Mouse (Mus musculus): ENCODE measurements around the gene Pxmp2. TPM values are rescaled to one million over a fixed set of nuclear protein-coding genes. Genes with fewer than 3 reads are reported as not detected.

Gene Pxmp2
- 7.7 and 8.0 TPM in 2 replicates for polyA plus RNA-seq (2015; fragmentation: Nextera tagmentation; extraction: Ambion mirVana)

GRCm38 (mm10) chr5:110285770-110286445 is at the start of gene Pxmp2, which contains the start of gene Pole:
Gene Pxmp2 (minus strand): TSS chr5:110286186.
Gene Pole (plus strand): TSS chr5:110286306.
- ATAC-seq = peak; percentile 99
- Histone ChIP-seq H3K9ac (ENCODE audit: low read depth, low read length) (peak within 1 kb of the TSS; percentile 91), H3K4me2 (ENCODE audit: low read depth, low read length) (peak within 1 kb of the TSS; percentile 99), H3K4me1 (ENCODE audit: control insufficient read depth, insufficient read depth, low read length) (peaks cover 13% of the 10 kb centered on the region), H3K4me3 (ENCODE audit: low read length) (peak within 1 kb of the TSS; percentile 83), H3K9me3 (ENCODE audit: control insufficient read depth, low read length) (no peaks in the 10 kb centered on the region), H3K27me3 (replicated peaks; ENCODE audit: control insufficient read depth, insufficient read depth, low read length) (peaks cover 2% of the 10 kb centered on the region; the same call in 1 of the 2 replicates), H3K36me3 (ENCODE audit: control insufficient read depth, insufficient read depth, low read length) (no peaks in the 10 kb centered on the region), H3K27ac (ENCODE audit: low read length) (peak within 1 kb of the TSS; percentile 37; the same call in 1 of the 2 replicates)
- WGBS = under 1% methylated on average over 56 of the region's 64 CpGs

- ATAC-seq = no peak
- peaks cover 6% of the 10 kb centered on the region; the same call in 1 of the 2 replicates for H3K36me3 ChIP-seq (ENCODE audit: control insufficient read depth, insufficient read depth, low read length)
- WGBS = 62% methylated on average over 3 of the region's 3 CpGs
- no peak overlapping the region for H3K4me2 ChIP-seq (ENCODE audit: low read depth, low read length)
- H3K4me3 ChIP-seq (ENCODE audit: low read length) = no peak overlapping the region
- H3K27me3 ChIP-seq (replicated peaks; ENCODE audit: control insufficient read depth, insufficient read depth, low read length) = no peaks in the 10 kb centered on the region
- H3K9ac ChIP-seq (ENCODE audit: low read depth, low read length) = no peak overlapping the region
- no peaks in the 10 kb centered on the region for H3K9me3 ChIP-seq (ENCODE audit: control insufficient read depth, low read length)
- no peak overlapping the region for H3K27ac ChIP-seq (ENCODE audit: low read length)
- H3K4me1 ChIP-seq (ENCODE audit: control insufficient read depth, insufficient read depth, low read length) = no peaks in the 10 kb centered on the region
Observed at GRCm38 (mm10) chr5:110330508-110330907, 44.5 kb upstream of the Pxmp2 start.

- Histone ChIP-seq H3K36me3 (ENCODE audit: control insufficient read depth, insufficient read depth, low read length) (no peaks in the 10 kb centered on the region), H3K4me3 (ENCODE audit: low read length) (no peak overlapping the region), H3K9ac (ENCODE audit: low read depth, low read length) (no peak overlapping the region), H3K9me3 (ENCODE audit: control insufficient read depth, low read length) (no peaks in the 10 kb centered on the region), H3K27ac (ENCODE audit: low read length) (no peak overlapping the region), H3K4me1 (ENCODE audit: control insufficient read depth, insufficient read depth, low read length) (no peaks in the 10 kb centered on the region), H3K4me2 (ENCODE audit: low read depth, low read length) (no peak overlapping the region), H3K27me3 (replicated peaks; ENCODE audit: control insufficient read depth, insufficient read depth, low read length) (no peaks in the 10 kb centered on the region)
- ATAC-seq = no peak
- WGBS = 95% methylated on average over 3 of the region's 3 CpGs
Observed at GRCm38 (mm10) chr5:110313127-110313526, 27.1 kb upstream of the Pxmp2 start.

GRCm38 (mm10) chr5:110308861-110309260 is 22.9 kb upstream of the Pxmp2 start:
- H3K4me2 ChIP-seq (ENCODE audit: low read depth, low read length) = no peak overlapping the region
- no peak overlapping the region for H3K27ac ChIP-seq (ENCODE audit: low read length)
- H3K27me3 ChIP-seq (replicated peaks; ENCODE audit: control insufficient read depth, insufficient read depth, low read length) = no peaks in the 10 kb centered on the region
- no peak for ATAC-seq
- WGBS = 91% methylated on average over 7 of the region's 7 CpGs
- H3K36me3 ChIP-seq (ENCODE audit: control insufficient read depth, insufficient read depth, low read length) = no peaks in the 10 kb centered on the region
- no peak overlapping the region for H3K4me3 ChIP-seq (ENCODE audit: low read length)
- no peaks in the 10 kb centered on the region for H3K4me1 ChIP-seq (ENCODE audit: control insufficient read depth, insufficient read depth, low read length)
- H3K9ac ChIP-seq (ENCODE audit: low read depth, low read length) = no peak overlapping the region
- no peaks in the 10 kb centered on the region for H3K9me3 ChIP-seq (ENCODE audit: control insufficient read depth, low read length)

- 86% methylated on average over 2 of the region's 2 CpGs for WGBS
- Histone ChIP-seq H3K9me3 (ENCODE audit: control insufficient read depth, low read length) (no peaks in the 10 kb centered on the region), H3K27me3 (replicated peaks; ENCODE audit: control insufficient read depth, insufficient read depth, low read length) (no peaks in the 10 kb centered on the region), H3K9ac (ENCODE audit: low read depth, low read length) (no peak overlapping the region), H3K27ac (ENCODE audit: low read length) (no peak overlapping the region), H3K4me3 (ENCODE audit: low read length) (no peak overlapping the region), H3K36me3 (ENCODE audit: control insufficient read depth, insufficient read depth, low read length) (peaks cover 6% of the 10 kb centered on the region), H3K4me1 (ENCODE audit: control insufficient read depth, insufficient read depth, low read length) (no peaks in the 10 kb centered on the region), H3K4me2 (ENCODE audit: low read depth, low read length) (no peak overlapping the region)
- ATAC-seq = no peak
Observed at GRCm38 (mm10) chr5:110300591-110300990, 14.6 kb upstream of the Pxmp2 start.

GRCm38 (mm10) chr5:110296637-110297036 is 10.7 kb upstream of the Pxmp2 start:
- no peak overlapping the region for H3K4me3 ChIP-seq (ENCODE audit: low read length)
- no peak overlapping the region for H3K27ac ChIP-seq (ENCODE audit: low read length)
- H3K4me2 ChIP-seq (ENCODE audit: low read depth, low read length) = no peak overlapping the region
- H3K36me3 ChIP-seq (ENCODE audit: control insufficient read depth, insufficient read depth, low read length) = peaks cover 6% of the 10 kb centered on the region
- no peak for ATAC-seq
- no peaks in the 10 kb centered on the region for H3K4me1 ChIP-seq (ENCODE audit: control insufficient read depth, insufficient read depth, low read length)
- whole genome bisulfite sequencing = 92% methylated on average over 1 of the region's 1 CpGs
- H3K9ac ChIP-seq (ENCODE audit: low read depth, low read length) = no peak overlapping the region
- H3K27me3 ChIP-seq (replicated peaks; ENCODE audit: control insufficient read depth, insufficient read depth, low read length) = no peaks in the 10 kb centered on the region
- no peaks in the 10 kb centered on the region for H3K9me3 ChIP-seq (ENCODE audit: control insufficient read depth, low read length)

- no peak overlapping the region for H3K4me3 ChIP-seq (ENCODE audit: low read length)
- H3K27me3 ChIP-seq (replicated peaks; ENCODE audit: control insufficient read depth, insufficient read depth, low read length) = no peaks in the 10 kb centered on the region
- no peak overlapping the region for H3K9ac ChIP-seq (ENCODE audit: low read depth, low read length)
- WGBS = 100% methylated on average over 1 of the region's 1 CpGs
- H3K4me1 ChIP-seq (ENCODE audit: control insufficient read depth, insufficient read depth, low read length) = peaks cover 3% of the 10 kb centered on the region
- no peak overlapping the region for H3K27ac ChIP-seq (ENCODE audit: low read length)
- H3K36me3 ChIP-seq (ENCODE audit: control insufficient read depth, insufficient read depth, low read length) = no peaks in the 10 kb centered on the region
- no peaks in the 10 kb centered on the region for H3K9me3 ChIP-seq (ENCODE audit: control insufficient read depth, low read length)
- H3K4me2 ChIP-seq (ENCODE audit: low read depth, low read length) = no peak overlapping the region
- ATAC-seq = no peak
Observed at GRCm38 (mm10) chr5:110291649-110292048, 5.7 kb upstream of the Pxmp2 start.

- peak overlapping the region; percentile 83 for H3K4me3 ChIP-seq (ENCODE audit: low read length)
Observed at GRCm38 (mm10) chr5:110287084-110287475, 1.1 kb upstream of the Pxmp2 start.

GRCm38 (mm10) chr5:110286446-110287083 is 579 bp upstream of the Pxmp2 start:
- Histone ChIP-seq H3K9me3 (ENCODE audit: control insufficient read depth, low read length) (no peaks in the 10 kb centered on the region), H3K27ac (ENCODE audit: low read length) (no peak overlapping the region; the same call in 1 of the 2 replicates), H3K27me3 (replicated peaks; ENCODE audit: control insufficient read depth, insufficient read depth, low read length) (peaks cover 2% of the 10 kb centered on the region; the same call in 1 of the 2 replicates), H3K9ac (ENCODE audit: low read depth, low read length) (peak overlapping the region; percentile 91), H3K4me1 (ENCODE audit: control insufficient read depth, insufficient read depth, low read length) (peaks cover 13% of the 10 kb centered on the region), H3K36me3 (ENCODE audit: control insufficient read depth, insufficient read depth, low read length) (no peaks in the 10 kb centered on the region), H3K4me3 (ENCODE audit: low read length) (peak overlapping the region; percentile 83), H3K4me2 (ENCODE audit: low read depth, low read length) (peak overlapping the region; percentile 99)
- peak; percentile 83 for ATAC-seq
- 1% methylated on average over 28 of the region's 31 CpGs for WGBS

More at GRCm38 (mm10) chr5:110287084-110287475, 1.1 kb upstream of the Pxmp2 start:
- H3K27ac ChIP-seq (ENCODE audit: low read length) = no peak overlapping the region
- peak overlapping the region; percentile 91 for H3K9ac ChIP-seq (ENCODE audit: low read depth, low read length)
- no peak for ATAC-seq
- H3K9me3 ChIP-seq (ENCODE audit: control insufficient read depth, low read length) = no peaks in the 10 kb centered on the region
- peaks cover 2% of the 10 kb centered on the region; the same call in 1 of the 2 replicates for H3K27me3 ChIP-seq (replicated peaks; ENCODE audit: control insufficient read depth, insufficient read depth, low read length)
- H3K4me2 ChIP-seq (ENCODE audit: low read depth, low read length) = peak overlapping the region; percentile 99
- WGBS = 64% methylated on average over 2 of the region's 2 CpGs
- no peaks in the 10 kb centered on the region for H3K36me3 ChIP-seq (ENCODE audit: control insufficient read depth, insufficient read depth, low read length)
- peaks cover 13% of the 10 kb centered on the region for H3K4me1 ChIP-seq (ENCODE audit: control insufficient read depth, insufficient read depth, low read length)
